Mouse (Mus musculus) bone marrow, adult 2 months (tissue): Measurements from ENCODE around the gene Wdr11.

ENCODE experiments used
- CTCF ChIP-seq: fragments of 200-500 bp; IDR thresholded peaks from 2 replicates; pipeline ENCODE4 v1.5.1; 2011; ENCODE audit warnings: low read length, control low read depth; ENCODE audit not compliant: control insufficient read depth, insufficient read depth
- POLR2A ChIP-seq: fragments of 200-500 bp; IDR thresholded peaks from 2 replicates; pipeline ENCODE4 v1.6.1; 2011; ENCODE audit warnings: low read depth, mild to moderate bottlenecking, control low read depth, low read length, borderline replicate concordance; ENCODE audit not compliant: control insufficient read depth

GRCm38 (mm10) chr7:129653791-129654271 lies 62.2 kb downstream of the Wdr11 start:
- TF ChIP-seq POLR2A (no peak), CTCF (peak; percentile 95)
